Mouse (Mus musculus): ENCODE results near the gene Gm10142.
"Not testable (repeated sequence)": the region's sequence is repeated elsewhere in the genome, so short reads cannot be mapped to it uniquely, and the experiment has no call there.

The Gm10142 gene

GRCm38 (mm10) chr10:77715507-77715906, at the start of gene Gm10142:
Gene Gm10142 (plus strand): TSS chr10:77715807.
- DNase-seq (ENCODE audit: low spot score in 2 of 2), result no peak

DNA sequence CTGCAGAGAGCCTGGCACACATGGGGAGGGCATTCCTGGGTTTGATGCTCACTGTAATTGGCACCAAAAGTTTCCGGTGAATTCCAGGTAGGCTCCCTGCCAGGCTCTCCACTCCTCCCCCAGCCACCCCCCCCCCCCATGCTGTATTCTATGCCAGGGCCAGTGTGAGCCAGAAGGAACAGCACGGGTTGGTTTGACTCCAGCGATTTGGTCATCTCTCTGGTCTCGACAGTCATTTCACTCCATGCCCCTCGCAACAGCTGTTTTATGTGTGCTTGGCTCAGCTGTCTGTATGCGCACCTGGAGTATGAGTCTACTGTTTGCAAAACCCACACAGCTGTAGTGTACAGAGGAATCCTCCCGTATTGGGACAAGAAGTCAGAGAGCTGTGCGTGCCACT, 49.3 kb upstream of the Gm10142 start:
- DNase-seq (ENCODE audit: low spot score in 2 of 2), result no peak

DNA sequence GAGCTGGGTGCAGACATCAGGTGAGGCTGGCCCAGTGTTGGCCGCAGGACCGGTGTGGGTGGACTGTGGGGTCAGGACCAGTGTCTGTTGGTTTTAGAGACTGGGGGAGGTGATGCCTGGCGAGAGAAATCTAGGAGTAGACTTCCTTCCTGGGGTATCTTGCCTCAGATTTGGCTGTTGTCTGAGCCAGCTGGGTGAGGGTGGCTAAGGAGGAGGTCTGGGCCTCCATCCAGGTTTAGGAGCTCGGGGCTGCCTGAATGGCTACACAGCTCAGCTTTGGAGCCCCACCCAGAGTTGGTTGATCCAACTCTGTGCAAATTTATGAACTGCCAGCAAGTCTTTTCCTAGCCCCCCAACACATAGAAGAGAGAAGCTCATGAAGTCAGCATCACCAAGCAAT, 48.2 kb upstream of the Gm10142 start:
- peak; percentile 42 to 60 for DNase-seq (ENCODE audit: low spot score in 2 of 2)

GRCm38 (mm10) chr10:77670710-77671109, 44.9 kb upstream of the Gm10142 start:
- DNase-seq (ENCODE audit: low spot score in 2 of 2), result no peak

- no peak for DNase-seq (ENCODE audit: low spot score in 2 of 2)
Observed at GRCm38 (mm10) chr10:77671519-77671918, 44.1 kb upstream of the Gm10142 start.

DNA sequence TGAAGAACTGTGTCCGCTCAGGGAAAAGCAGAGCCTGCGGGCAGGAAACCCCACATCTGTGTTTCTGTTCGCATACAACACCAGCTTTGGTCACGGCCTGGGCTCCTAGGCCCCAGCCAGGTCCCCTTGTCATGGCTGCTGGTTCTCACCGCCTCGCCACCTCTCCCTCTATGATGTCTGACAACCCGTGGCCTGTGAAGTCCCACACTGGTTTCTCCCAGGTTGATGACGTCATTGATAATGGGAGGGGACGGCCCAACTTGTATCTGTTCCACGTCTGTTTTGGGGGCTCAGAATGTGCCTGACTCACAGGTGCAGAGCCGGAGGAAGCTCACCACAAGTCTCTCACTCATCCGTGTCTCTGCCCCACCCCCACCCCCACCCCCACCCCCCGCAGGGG, 41.8 kb upstream of the Gm10142 start:
- no peak for DNase-seq (ENCODE audit: low spot score in 2 of 2)

- no peak for DNase-seq (ENCODE audit: low spot score in 2 of 2)
Observed at GRCm38 (mm10) chr10:77677562-77677961, 38.0 kb upstream of the Gm10142 start.

- peak; percentile 31 to 47 for DNase-seq (ENCODE audit: low spot score in 2 of 2)
Observed at GRCm38 (mm10) chr10:77682994-77683393, 32.6 kb upstream of the Gm10142 start.

- DNase-seq (ENCODE audit: low spot score in 2 of 2), result no peak
Observed at GRCm38 (mm10) chr10:77684181-77684580, 31.4 kb upstream of the Gm10142 start.

- no peak for DNase-seq (ENCODE audit: low spot score in 2 of 2)
Observed at GRCm38 (mm10) chr10:77685895-77686664, 29.5 kb upstream of the Gm10142 start, which contains the start of gene Tspear. Gene Tspear (plus strand): TSS chr10:77686569.

GRCm38 (mm10) chr10:77687021-77687420, 28.6 kb upstream of the Gm10142 start:
- no peak for DNase-seq (ENCODE audit: low spot score in 2 of 2)

GRCm38 (mm10) chr10:77690356-77690807, 25.2 kb upstream of the Gm10142 start, which contains the start of gene Gm19402:
Gene Gm19402 (minus strand): TSS chr10:77690757.
- not testable (repeated sequence) for DNase-seq (ENCODE audit: low spot score in 2 of 2)

GRCm38 (mm10) chr10:77697133-77697532, 18.5 kb upstream of the Gm10142 start, which contains the start of gene Gm9508:
Gene Gm9508 (minus strand): TSS chr10:77697233.
- DNase-seq (ENCODE audit: low spot score in 2 of 2), result no peak

DNA sequence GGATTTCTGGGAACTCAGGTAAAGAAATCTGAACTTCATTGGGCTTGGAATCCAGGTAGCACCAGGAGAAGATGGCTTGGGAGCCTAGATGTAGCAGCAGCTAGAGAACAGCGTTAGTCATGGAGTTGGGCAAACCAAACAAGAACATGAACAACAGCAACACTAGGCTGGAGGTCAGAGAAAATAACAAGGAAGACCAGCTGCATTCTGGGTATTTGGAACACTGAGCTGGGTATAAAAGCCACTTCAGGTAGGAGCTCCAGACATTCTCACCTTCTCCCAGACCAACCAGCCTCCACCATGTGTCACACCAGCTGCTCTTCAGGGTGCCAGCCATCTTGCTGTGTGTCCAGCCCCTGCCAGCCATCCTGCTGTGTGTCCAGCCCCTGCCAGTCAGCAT, 9.3 kb upstream of the Gm10142 start, which contains the start of gene Gm10272:
TSS of gene Gm10272 (plus strand) at position 301 of the 400 bp plus-strand sequence.
- DNase-seq (ENCODE audit: low spot score in 2 of 2), result no peak

- no peak for DNase-seq (ENCODE audit: low spot score in 2 of 2)
Observed at GRCm38 (mm10) chr10:77709831-77710230, 5.8 kb upstream of the Gm10142 start.

DNA sequence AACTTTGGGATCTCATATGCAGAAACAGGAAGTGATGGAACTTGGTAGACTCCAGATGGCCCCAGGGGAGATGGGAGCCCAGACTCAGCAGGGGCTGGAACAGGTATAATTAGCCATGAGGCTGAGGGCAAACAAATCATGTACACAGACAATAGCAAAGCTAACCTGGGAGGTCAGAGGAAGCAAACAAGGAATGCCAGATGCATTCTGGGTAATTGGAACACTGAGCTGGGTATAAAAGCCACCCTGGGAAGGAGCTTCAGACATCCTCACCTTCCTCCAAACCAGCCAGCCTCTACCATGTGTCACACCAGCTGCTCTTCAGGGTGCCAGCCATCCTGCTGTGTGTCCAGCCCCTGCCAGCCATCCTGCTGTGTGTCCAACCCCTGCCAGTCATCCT, 4.5 kb upstream of the Gm10142 start, which contains the start of gene Gm10024:
TSS of gene Gm10024 (plus strand) at position 301 of the 400 bp plus-strand sequence.
- not testable (repeated sequence) for DNase-seq (ENCODE audit: low spot score in 2 of 2)

DNA sequence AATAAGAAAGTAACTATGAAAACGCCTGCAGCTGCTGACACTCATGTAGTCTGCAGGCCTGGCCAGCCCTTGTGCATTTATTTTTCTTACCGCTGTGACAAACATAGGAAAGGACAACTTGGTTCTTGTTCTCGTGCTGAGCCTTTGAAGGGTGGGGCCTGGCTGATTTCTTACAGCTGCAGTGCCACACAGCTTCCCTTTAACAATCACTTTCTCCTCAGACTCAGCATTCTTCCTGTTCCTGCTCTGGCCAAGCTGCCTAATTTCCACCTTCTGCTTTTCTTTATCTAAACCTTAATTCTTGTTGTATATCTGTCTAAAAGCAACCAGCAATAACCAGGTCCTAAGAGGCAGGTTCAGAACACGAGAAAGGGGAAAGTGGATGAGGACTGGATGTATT, 1.9 kb upstream of the Gm10142 start:
- DNase-seq (ENCODE audit: low spot score in 2 of 2), result no peak

DNA sequence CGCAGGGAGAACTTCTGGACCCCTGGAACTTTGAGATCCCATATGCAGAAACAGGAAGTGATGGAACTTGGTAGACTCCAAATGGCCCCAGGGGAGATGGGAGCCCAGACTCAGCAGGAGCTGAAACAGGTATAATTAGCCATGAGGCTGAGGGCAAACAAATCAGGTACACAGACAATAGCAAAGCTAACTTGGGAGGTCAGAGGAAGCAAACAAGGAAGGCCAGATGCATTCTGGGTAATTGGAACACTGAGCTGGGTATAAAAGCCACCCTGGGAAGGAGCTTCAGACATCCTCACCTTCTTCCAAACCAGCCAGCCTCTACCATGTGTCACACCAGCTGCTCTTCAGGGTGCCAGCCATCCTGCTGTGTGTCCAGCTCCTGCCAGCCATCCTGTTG, 4.7 kb downstream of the Gm10142 start, which contains the start of gene Krtap12-1:
TSS of gene Krtap12-1 (plus strand) at position 301 of the 400 bp plus-strand sequence.
- DNase-seq (ENCODE audit: low spot score in 2 of 2), result not testable (repeated sequence)

- DNase-seq (ENCODE audit: low spot score in 2 of 2), result no peak
Observed at GRCm38 (mm10) chr10:77724855-77725254, 9.2 kb downstream of the Gm10142 start.

GRCm38 (mm10) chr10:77726186-77726585, 10.6 kb downstream of the Gm10142 start, which contains the start of gene Gm10100:
Gene Gm10100 (plus strand): TSS chr10:77726486.
- DNase-seq (ENCODE audit: low spot score in 2 of 2), result no peak

DNA sequence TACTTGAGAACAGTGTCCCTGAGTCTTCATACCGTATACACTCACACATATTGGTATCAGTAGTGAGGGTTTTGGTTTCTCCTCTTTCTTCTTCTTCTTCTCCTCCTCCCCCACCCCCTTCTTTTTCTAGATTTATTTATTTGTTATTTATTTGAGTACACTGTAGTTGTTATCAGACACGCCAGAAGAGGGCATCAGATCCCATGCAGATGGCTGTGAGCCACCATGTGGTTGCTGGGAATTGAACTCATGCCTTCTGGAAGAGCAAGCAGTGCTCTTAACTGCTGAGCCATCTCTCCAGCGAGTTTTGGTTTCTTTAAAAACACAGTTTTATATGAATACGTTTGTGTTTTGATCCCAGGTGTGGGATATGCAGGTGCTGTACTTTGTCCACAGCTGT, 12.7 kb downstream of the Gm10142 start:
- no peak for DNase-seq (ENCODE audit: low spot score in 2 of 2)

- no peak for DNase-seq (ENCODE audit: low spot score in 2 of 2)
Observed at GRCm38 (mm10) chr10:77729241-77729640, 13.6 kb downstream of the Gm10142 start.

DNA sequence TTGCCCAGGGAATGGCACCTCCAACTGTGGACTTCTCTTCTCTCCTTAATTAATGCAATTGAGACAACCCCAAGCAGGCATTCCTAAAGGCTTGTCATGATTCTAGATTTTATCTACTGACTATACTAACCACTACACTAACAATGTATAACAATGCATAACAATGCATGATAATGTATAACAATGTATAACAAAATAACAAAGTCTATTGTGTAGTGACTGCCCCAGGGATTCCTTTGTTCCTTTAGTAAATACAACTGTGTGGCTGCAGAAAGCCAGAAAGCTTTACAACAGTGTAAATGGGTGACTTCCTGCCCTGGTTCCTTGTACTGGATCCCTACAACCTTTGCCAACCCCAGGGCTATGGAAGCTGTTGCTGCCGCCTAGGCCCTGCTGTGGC, 20.3 kb downstream of the Gm10142 start:
- no peak for DNase-seq (ENCODE audit: low spot score in 2 of 2)
